Mouse (Mus musculus) T-helper 1 cell (primary cell): Measurements from ENCODE around the gene Akap10.
"Not testable (repeated sequence)": the region's sequence is repeated elsewhere in the genome, so short reads cannot be mapped to it uniquely, and the experiment has no call there.

Experiments used
- in situ Hi-C: fragments of 300-600 bp; cut with MboI, MseI; formaldehyde crosslinking; loops from one replicate; pipeline ENCODE4 v1.15.1; 2025; ENCODE audit warnings: high pct_unique_total_duplicates

Gene Akap10

GRCm38 (mm10) chr11:61930640-61931586, 861 bp upstream of the Akap10 start:
- in situ Hi-C loops: no loop called here

GRCm38 (mm10) chr11:61929323-61930097, 542 bp downstream of the Akap10 start:
- in situ Hi-C loops: loop anchor here (10.0 kb wide), 1 partner anchor 765 kb away; no protein-coding TSS in a partner anchor

GRCm38 (mm10) chr11:61923309-61923708, 6.7 kb downstream of the Akap10 start:
- in situ Hi-C loops: loop anchor here (10.0 kb wide), 1 partner anchor 759 kb away; no protein-coding TSS in a partner anchor

- in situ Hi-C loops: loop anchor here (10.0 kb wide), 1 partner anchor 755 kb away; no protein-coding TSS in a partner anchor
These were observed 10.3 kb downstream of the Akap10 start for GRCm38 (mm10) chr11:61919702-61920101.

GRCm38 (mm10) chr11:61908315-61908714, 21.7 kb downstream of the Akap10 start:
- in situ Hi-C loops: no loop called here

GRCm38 (mm10) chr11:61882183-61882582, 47.9 kb downstream of the Akap10 start:
- in situ Hi-C loops: no loop called here

GRCm38 (mm10) chr11:61879921-61880320, 50.1 kb downstream of the Akap10 start:
- in situ Hi-C loops: no loop called here

- in situ Hi-C loops: no loop called here
These were observed 58.2 kb downstream of the Akap10 start for GRCm38 (mm10) chr11:61871881-61872280.

GRCm38 (mm10) chr11:61866856-61867255, 63.2 kb downstream of the Akap10 start:
- in situ Hi-C loops: no loop called here

GRCm38 (mm10) chr11:61861781-61862547, 68.1 kb downstream of the Akap10 start:
- in situ Hi-C loops: no loop called here

GRCm38 (mm10) chr11:61859316-61859715, 70.7 kb downstream of the Akap10 start:
- in situ Hi-C loops: no loop called here

GRCm38 (mm10) chr11:61855539-61855938, 74.5 kb downstream of the Akap10 start:
- in situ Hi-C loops: no loop called here

- in situ Hi-C loops: no loop called here
These were observed 75.1 kb downstream of the Akap10 start, which contains the start of gene Ulk2 for GRCm38 (mm10) chr11:61854988-61855411. Gene Ulk2 (minus strand): TSS chr11:61855073.

GRCm38 (mm10) chr11:61854211-61854987, 75.7 kb downstream of the Akap10 start:
- in situ Hi-C loops: no loop called here

GRCm38 (mm10) chr11:61853659-61854058, 76.4 kb downstream of the Akap10 start:
- in situ Hi-C loops: no loop called here

- in situ Hi-C loops: no loop called here
These were observed 77.1 kb downstream of the Akap10 start for GRCm38 (mm10) chr11:61852916-61853315.

- in situ Hi-C loops: no loop called here
These were observed 78.9 kb downstream of the Akap10 start for GRCm38 (mm10) chr11:61851195-61851594.

GRCm38 (mm10) chr11:61840663-61841062, 89.4 kb downstream of the Akap10 start:
- in situ Hi-C loops: not testable (repeated sequence)

GRCm38 (mm10) chr11:61839940-61840339, 90.1 kb downstream of the Akap10 start:
- in situ Hi-C loops: loop anchor here (10.0 kb wide), 1 partner anchor 785 kb away; no protein-coding TSS in a partner anchor

- in situ Hi-C loops: loop anchor here (10.0 kb wide), 1 partner anchor 786 kb away; no protein-coding TSS in a partner anchor
These were observed 90.9 kb downstream of the Akap10 start for GRCm38 (mm10) chr11:61839182-61839581.
